Mouse (Mus musculus): ENCODE measurements around the gene Med24.
"Not testable (repeated sequence)": the region's sequence is repeated elsewhere in the genome, so short reads cannot be mapped to it uniquely, and the experiment has no call there.

Gene Med24

GRCm38 (mm10) chr11:98685642-98686041 is 43.6 kb downstream of the Med24 start:
- DNase-seq = no peak

GRCm38 (mm10) chr11:98682811-98683210 is 46.4 kb downstream of the Med24 start:
- DNase-seq = no peak

GRCm38 (mm10) chr11:98681786-98682745 is 47.2 kb downstream of the Med24 start, which contains the start of gene Psmd3:
TSS of gene Psmd3 (plus strand) at chr11:98682554.
- DNase-seq = peak; percentile 95

- no peak for DNase-seq
Observed at GRCm38 (mm10) chr11:98681186-98681585, 48.0 kb downstream of the Med24 start.

- not testable (repeated sequence) for DNase-seq
Observed at GRCm38 (mm10) chr11:98680595-98680994, 48.6 kb downstream of the Med24 start.

- no peak for DNase-seq
Observed at GRCm38 (mm10) chr11:98680023-98680422, 49.2 kb downstream of the Med24 start.

GRCm38 (mm10) chr11:98675829-98676363 is 53.3 kb downstream of the Med24 start:
- no peak for DNase-seq

GRCm38 (mm10) chr11:98673136-98673535 is 56.1 kb downstream of the Med24 start:
- DNase-seq = peak; percentile 30

GRCm38 (mm10) chr11:98672482-98672881 is 56.8 kb downstream of the Med24 start:
- DNase-seq = no peak

- DNase-seq = no peak
Observed at GRCm38 (mm10) chr11:98671857-98672256, 57.4 kb downstream of the Med24 start.

- DNase-seq = no peak
Observed at GRCm38 (mm10) chr11:98671284-98671815, 57.9 kb downstream of the Med24 start.

GRCm38 (mm10) chr11:98668984-98669383 is 60.3 kb downstream of the Med24 start:
- no peak for DNase-seq

- no peak for DNase-seq
Observed at GRCm38 (mm10) chr11:98664091-98664490, 65.1 kb downstream of the Med24 start, which contains the start of gene Gsdma. TSS of gene Gsdma (plus strand) at chr11:98664351.

GRCm38 (mm10) chr11:98660517-98660916 is 68.7 kb downstream of the Med24 start:
- DNase-seq = no peak

GRCm38 (mm10) chr11:98655076-98655475 is 74.2 kb downstream of the Med24 start:
- DNase-seq = peak; percentile 24

Data from kidney, adult 11 months (tissue).